Mouse (Mus musculus) spleen, postnatal 14 days (tissue): ENCODE measurements around the gene Rufy3.

Experiments used
- DNase-seq, 2 experiments: peaks; one replicate each; pipeline ENCODE4 v3.0.0; 2021 to 2022; ENCODE audit warnings: low spot score in 2 of 2

The Rufy3 gene

GRCm38 (mm10) chr5:88575506-88576338, 10.9 kb downstream of the Rufy3 start:
- no peak for DNase-seq

DNA sequence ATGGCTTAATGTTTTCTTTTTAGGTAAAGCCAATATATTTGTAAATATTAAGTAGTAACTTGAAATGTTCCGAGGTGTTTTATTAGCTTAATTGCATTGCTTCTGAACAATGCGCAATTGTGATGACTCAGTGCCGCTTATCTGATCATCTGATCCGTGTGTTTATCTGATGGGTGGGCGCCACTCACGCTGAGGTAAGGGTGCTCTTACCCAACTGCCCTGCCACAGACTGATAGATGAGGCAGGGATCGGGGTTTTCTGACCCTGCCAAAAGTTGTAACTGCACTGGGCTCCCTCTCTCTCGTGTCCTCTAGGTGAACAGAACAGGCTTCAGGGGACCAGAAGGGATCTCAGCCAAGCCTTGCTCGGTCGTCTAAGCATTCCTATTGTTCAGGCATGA, 15.8 kb downstream of the Rufy3 start:
- DNase-seq: no peak

- DNase-seq: no peak
These were observed 16.5 kb downstream of the Rufy3 start for GRCm38 (mm10) chr5:88581343-88581742.

DNA sequence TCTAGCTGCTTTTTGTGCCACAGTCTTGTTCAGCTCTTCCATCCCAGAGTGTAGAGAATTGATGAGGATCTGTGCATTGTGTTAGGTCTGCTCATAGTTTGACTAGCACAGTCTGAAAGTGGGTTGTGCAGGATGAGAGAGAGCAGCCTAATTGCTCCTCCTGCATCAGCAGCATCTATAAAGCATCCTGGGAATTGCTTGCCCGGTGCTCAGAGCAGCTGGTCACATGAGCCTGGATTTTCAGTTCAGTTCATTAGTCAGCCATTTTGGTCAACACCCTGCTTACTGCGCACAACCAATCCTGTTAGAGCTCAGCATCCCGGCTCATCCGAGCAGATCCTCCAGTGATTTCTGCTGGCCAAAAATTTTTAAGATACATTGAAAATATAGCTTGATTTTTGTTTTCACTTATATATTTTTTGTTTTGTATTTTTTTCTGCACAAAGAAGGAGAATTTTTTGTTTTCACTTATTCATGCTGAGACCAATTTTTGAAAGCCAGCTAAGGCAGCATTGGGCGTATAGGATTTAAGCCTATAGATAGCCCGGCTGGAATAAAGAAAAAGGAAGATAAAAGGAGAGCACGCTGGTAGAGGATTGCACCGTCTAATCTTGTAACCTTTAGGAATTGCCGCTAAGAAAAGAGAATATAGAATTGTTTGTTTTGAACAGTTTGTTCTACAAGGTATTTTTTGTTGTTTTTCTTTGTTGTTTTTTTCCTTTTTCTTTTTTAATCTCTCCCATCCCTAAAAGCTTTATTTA, 18.6 kb downstream of the Rufy3 start:
- DNase-seq: no peak

- no peak for DNase-seq
These were observed 19.2 kb downstream of the Rufy3 start for GRCm38 (mm10) chr5:88584061-88584460.

DNA sequence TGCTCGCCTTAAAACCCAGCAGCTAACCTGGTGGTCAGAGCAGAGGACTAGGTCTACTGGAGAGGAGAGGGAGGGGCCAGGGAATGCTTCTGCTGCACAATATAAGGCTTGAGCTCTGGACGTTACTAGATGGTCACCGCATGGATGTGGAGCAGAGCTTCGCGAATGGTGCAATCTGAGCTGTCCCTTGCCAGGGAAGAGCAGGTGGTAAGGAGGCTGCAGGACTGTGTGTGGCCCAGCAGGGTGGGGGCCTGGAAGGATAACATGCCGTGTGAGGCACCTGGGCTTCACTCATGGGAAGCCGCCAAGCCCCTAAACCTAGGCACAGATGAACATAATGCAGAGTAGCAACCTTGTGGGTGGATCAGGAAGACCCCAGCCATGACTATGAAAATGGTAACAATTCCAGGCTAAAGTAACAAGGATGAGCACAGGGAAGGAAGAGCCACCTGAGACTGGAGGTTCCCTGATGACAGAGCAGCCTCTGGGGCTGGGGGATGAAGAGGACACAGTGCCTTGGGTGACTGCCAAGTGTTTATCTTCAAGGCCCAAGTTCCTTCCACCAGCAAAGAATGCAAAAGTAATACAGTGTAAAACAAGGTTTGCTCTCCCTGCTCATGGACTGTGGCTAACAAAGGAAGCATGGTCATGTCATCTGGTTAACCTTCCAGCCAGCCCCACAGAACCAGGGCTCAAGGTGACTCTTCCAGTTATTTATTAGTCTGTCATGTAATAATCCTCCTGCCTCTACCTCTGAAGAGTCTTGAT, 21.8 kb downstream of the Rufy3 start:
- DNase-seq: no peak

DNA sequence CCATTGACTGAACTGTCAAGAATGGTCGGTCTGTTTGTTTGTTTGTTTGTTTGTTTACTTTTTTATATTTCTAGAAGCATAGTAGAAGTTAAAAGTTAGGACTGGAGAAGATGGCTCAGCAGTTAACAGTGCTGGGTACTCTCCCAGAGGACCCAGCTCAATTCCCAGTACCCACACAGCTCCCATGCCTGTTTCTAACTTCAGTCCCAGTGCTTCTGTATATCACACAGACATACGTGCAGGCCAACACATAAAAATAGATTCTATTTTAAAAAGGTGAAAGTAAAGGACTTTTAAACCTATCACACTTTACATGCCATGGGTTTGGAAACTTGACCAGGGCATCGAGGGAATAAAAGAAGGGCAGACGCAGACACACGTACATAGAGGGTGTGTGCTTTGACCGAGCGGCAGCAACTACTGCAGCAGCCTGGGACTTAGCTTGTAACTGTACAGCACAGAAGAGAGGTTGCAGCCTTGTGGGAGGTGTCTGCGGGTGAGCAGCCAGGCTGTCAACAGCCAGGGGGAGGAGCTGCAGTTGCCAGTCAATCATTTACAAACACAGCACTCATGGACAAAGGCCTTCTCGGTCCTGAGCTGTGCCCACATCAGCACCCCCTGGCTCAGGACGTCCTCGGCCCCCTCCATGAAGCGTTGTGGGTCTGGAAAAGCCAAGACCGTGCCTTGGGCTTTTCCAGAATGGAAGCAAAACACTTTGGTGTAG, 22.5 kb downstream of the Rufy3 start:
- DNase-seq: no peak

DNA sequence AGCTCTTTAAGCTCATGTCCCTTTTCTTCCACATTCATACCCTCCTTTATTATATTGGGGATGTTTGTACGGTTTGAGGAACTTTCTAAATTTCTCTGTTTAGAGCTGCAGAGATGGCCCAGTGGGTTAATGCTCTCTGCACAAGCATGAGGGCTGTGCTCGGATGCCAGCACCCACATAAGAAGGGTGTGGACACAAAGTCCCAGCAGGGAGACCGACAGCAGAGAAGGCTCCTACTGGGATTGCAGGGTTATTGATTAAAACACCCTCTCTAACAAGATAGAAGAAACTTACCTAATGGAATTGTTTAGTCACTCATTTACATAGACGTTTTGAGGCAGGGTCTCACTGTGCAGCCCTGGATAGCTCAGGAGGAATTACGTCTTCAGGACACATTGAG, 23.6 kb downstream of the Rufy3 start:
- DNase-seq: no peak

DNA sequence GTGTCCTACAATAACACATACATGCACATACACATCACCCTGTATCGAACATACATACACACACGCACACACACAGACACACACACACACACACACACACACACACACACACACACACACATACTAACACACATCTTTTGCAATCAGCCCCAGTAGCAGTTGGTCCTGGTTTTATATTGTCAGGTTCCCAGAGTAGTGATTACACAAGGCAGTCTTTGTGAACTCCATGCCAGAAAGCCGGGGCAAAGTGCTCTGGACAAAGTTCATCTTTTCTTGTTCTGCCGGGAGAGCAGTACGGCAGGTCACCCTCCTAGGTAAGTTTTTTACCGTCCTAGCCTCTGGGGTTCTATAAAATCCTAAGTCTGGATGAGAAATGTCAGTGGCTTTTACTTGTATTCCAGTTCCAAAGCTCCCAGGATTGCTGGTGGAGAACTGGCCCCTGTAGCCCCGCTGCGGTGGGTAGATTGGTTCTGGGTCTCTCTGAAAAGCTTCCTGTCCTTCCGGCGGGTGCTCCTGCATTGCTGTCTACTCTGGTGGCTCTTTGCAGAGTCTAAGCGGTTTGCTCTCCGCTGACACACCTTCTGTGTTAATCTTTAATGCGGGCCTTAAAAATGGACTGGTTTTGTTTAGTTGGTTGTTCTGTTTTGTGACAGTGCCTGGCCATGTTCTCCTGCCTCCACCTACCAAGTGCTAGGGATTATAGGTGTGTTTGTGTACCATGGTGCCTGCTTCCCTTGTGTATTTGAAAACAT, 28.8 kb downstream of the Rufy3 start:
- no peak for DNase-seq

GRCm38 (mm10) chr5:88594173-88594569, 29.3 kb downstream of the Rufy3 start:
- no peak for DNase-seq

DNA sequence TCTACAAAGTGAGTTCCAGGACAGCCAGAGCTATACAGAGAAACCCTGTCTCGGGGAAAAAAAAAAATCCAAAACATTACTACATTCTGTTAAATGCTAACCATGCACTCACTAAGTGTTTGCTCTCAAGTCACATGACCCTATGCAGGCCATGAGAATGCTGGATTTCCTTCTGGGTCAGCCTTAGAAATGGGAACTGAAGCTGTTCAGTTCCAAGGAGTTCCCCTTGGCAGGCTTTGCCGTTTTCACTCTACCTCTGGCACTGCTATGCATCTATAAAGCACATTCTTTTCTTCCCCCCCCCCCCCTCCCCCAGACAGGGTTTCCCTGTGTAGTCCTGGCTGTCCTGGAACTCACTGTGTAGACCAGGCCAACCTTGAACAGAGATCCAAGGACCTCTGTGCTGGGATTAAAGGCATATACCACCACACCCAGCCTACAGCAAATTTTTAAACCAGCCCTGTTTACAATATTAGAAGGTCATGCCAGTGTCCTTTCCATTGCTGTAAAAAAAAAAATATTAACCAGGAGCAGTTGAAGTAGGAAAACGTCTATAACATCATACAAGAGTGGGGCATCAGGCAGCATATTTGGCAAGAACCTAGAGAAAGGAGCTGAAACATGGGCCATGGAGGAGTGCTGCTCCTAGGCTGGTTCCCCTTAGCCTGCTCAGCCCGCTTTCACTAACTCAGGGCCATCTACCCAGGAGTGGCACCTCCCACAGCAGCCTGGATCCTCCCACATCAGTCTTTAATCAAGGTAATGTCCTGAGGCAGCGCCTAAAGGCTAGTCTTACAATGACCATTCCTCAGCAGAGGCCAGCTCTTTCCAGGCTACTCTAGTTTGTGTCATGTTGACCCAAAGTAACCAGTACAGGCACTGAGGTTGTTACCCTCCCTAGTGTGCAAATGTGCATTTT, 31.0 kb downstream of the Rufy3 start:
- DNase-seq: no peak

DNA sequence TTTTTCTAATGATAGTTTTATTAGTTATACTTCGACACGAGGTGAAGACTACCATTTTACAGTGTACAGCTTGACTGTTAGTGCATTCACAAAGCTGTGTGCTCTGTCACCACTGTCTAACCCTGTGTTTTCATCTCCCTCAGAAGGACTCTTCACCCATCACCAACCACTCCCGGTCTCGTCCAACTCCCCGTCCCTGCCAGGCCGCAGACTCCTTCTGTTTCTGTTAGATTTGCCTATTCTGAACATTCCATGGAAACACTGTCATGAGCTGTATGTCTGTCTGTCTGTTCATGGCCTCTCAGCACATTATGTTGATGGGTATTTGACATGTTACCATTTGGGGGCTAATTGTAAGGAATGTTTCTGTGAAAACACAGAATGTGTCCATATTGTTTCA, 34.1 kb downstream of the Rufy3 start:
- no peak for DNase-seq

DNA sequence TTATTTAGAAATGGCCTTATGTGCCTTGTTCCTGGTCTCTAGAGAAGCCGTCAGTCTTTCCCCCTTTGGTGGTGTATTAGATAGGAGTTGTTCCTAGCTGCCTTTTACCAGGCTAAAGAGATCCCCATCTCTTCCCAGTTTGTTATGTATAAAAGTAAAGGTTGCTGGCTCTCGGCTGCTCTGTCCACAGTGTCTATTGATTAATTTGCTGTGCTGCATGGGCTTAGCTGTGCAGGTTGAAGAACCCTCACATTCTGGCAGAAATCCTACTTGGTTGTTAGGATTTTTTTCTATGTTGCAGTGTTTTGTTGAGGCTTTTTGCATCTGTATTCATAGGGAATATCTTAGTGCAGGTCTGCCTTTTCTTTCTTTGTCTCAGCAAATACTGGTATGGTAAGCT, 37.2 kb downstream of the Rufy3 start:
- DNase-seq: no peak

GRCm38 (mm10) chr5:88602713-88603112, 37.9 kb downstream of the Rufy3 start:
- DNase-seq: no peak

DNA sequence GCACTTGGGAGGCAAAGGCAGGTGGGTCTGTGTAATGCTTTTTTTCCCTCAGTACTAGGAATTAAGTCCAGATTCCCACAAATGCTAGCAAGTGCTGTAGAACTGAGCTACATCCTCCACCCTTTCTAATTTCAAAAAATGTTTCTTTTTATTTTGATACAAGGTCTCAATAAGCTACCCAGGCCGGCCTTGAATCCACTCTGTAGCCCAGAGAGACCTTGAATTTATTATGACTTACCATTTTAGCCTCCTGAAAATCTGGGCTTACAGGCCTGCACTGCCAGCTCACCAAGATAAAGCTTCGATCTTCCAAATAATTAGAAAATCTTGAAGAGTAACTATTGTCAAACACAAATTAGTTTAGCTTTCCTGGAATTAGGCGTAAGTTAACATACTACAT, 39.2 kb downstream of the Rufy3 start:
- DNase-seq: no peak

DNA sequence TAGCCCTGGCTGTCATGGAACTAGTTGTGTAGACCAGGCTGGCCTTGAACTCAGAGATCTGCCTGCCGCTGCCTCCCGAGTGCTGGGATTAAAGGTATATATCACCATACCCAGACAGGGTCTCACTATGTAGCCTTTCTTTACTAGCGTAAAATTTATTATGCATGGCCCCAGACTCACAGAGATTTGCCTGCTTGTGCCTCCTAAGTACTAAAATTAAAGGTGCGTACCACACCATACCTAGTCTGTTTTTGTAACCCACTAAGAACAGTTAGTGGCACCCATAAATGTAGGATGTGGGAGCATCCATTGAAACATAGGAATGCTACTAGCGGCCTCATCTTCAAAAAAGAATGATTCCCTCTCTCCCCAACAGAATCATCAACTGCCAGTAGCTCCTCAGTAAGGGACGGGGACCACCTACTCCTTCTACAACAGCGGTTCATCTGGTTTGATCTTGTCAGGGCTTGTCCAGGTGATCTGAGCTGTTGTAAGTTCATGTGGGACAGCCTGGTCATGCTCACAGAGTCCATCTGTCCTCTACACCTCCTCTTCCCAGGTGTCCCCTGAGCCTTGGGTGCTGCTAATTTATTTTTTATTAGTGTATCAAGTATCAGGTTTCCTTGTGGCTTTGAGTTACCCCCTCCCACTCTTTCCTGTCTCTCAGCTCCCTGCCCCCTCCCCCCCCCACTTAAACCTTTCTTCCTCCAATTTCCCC, 40.0 kb downstream of the Rufy3 start:
- no peak for DNase-seq

- DNase-seq: no peak
These were observed 49.3 kb downstream of the Rufy3 start for GRCm38 (mm10) chr5:88614129-88614528.

GRCm38 (mm10) chr5:88616988-88617387, 52.1 kb downstream of the Rufy3 start:
- no peak for DNase-seq

DNA sequence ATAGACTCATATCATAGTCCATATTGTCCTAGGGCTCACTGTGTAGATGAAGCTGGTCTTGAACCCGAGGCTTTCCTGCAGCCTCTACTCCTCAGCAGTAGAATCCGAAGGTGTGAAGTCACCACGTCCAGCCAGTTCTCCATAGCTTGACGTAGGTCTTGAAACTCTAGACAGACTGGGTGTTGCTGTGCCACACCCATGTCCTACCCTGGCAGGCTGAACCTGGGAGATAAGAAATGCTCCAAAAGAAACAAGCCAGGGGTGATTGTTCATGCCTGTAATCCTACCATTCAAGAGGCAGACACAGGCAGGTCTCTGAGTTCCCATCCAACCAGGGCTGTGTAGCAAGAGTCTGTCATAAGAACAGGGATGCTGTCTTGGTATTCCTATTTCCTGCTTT, 62.7 kb downstream of the Rufy3 start:
- no peak for DNase-seq
